Mouse (Mus musculus): ENCODE data around the gene Ptpre. TPM values are rescaled to one million over a fixed set of nuclear protein-coding genes. Genes with fewer than 3 reads are reported as not detected.
A peak's percentile ranks its signal among the peaks of the same experiment; 100 is the strongest.

Ptpre gene
- polyA plus RNA-seq, 1 experiment from 2014 or later, result 1.8 TPM

- peaks cover 10% of the 10 kb centered on the region; the same call in 1 of the 2 replicates for H3K4me1 ChIP-seq
- no peaks in the 10 kb centered on the region for H3K36me3 ChIP-seq
- H3K4me3 ChIP-seq, result no peak overlapping the region
- H3K27me3 ChIP-seq (ENCODE audit: insufficient read depth, poor library complexity, severe bottlenecking), result no peaks in the 10 kb centered on the region; the same call in 1 of the 2 replicates
- DNase-seq (ENCODE audit: low spot score), result no peak
- H3K27ac ChIP-seq, result peak overlapping the region; percentile 56
- H3K9me3 ChIP-seq, result no peaks in the 10 kb centered on the region
- 67% methylated on average over 6 of the region's 6 CpGs for WGBS
Observed at GRCm38 (mm10) chr7:135722011-135722838, 184.9 kb downstream of the Ptpre start.

- DNase-seq (ENCODE audit: low spot score), result no peak
- Histone ChIP-seq H3K27ac (peak overlapping the region; percentile 19; the same call in 1 of the 2 replicates), H3K4me3 (no peak overlapping the region), H3K36me3 (no peaks in the 10 kb centered on the region), H3K9me3 (no peaks in the 10 kb centered on the region), H3K27me3 (ENCODE audit: insufficient read depth, poor library complexity, severe bottlenecking) (no peaks in the 10 kb centered on the region; the same call in 1 of the 2 replicates), H3K4me1 (peaks cover 10% of the 10 kb centered on the region; the same call in 1 of the 2 replicates)
- 62% methylated on average over 6 of the region's 6 CpGs for WGBS
Observed at GRCm38 (mm10) chr7:135723672-135724341, 186.5 kb downstream of the Ptpre start.

- Histone ChIP-seq H3K9me3 (no peaks in the 10 kb centered on the region), H3K4me1 (peaks cover 7% of the 10 kb centered on the region; the same call in 1 of the 2 replicates), H3K36me3 (no peaks in the 10 kb centered on the region), H3K4me3 (no peak overlapping the region), H3K27ac (no peak overlapping the region), H3K27me3 (ENCODE audit: insufficient read depth, poor library complexity, severe bottlenecking) (no peaks in the 10 kb centered on the region; the same call in 1 of the 2 replicates)
- DNase-seq (ENCODE audit: low spot score), result no peak
- WGBS, result 61% methylated on average over 1 of the region's 1 CpGs
Observed at GRCm38 (mm10) chr7:135726707-135727106, 189.4 kb downstream of the Ptpre start.

GRCm38 (mm10) chr7:135728038-135728437 lies 190.8 kb downstream of the Ptpre start:
- Histone ChIP-seq H3K4me1 (peaks cover 5% of the 10 kb centered on the region; the same call in 1 of the 2 replicates), H3K4me3 (no peak overlapping the region), H3K27ac (no peak overlapping the region), H3K9me3 (no peaks in the 10 kb centered on the region), H3K36me3 (no peaks in the 10 kb centered on the region), H3K27me3 (ENCODE audit: insufficient read depth, poor library complexity, severe bottlenecking) (no peaks in the 10 kb centered on the region; the same call in 1 of the 2 replicates)
- no peak for DNase-seq (ENCODE audit: low spot score)
- WGBS, result 94% methylated on average over 12 of the region's 12 CpGs

GRCm38 (mm10) chr7:135734379-135734778 lies 197.1 kb downstream of the Ptpre start:
- 86% methylated on average over 5 of the region's 5 CpGs for WGBS
- Histone ChIP-seq H3K9me3 (no peaks in the 10 kb centered on the region), H3K4me3 (no peak overlapping the region), H3K27me3 (ENCODE audit: insufficient read depth, poor library complexity, severe bottlenecking) (peaks cover 6% of the 10 kb centered on the region; the same call in 1 of the 2 replicates), H3K27ac (no peak overlapping the region), H3K36me3 (no peaks in the 10 kb centered on the region), H3K4me1 (0 out of 2 replicates have a peak, but pooled peaks cover 7% of the 10 kb centered on the region)
- no peak for DNase-seq (ENCODE audit: low spot score)

GRCm38 (mm10) chr7:135734911-135735646 lies 197.8 kb downstream of the Ptpre start:
- H3K4me3 ChIP-seq, result no peak overlapping the region
- peak overlapping the region; percentile 50; the same call in 1 of the 2 replicates for H3K27ac ChIP-seq
- no peaks in the 10 kb centered on the region for H3K9me3 ChIP-seq
- WGBS, result 82% methylated on average over 9 of the region's 9 CpGs
- DNase-seq (ENCODE audit: low spot score), result no peak
- 0 out of 2 replicates have a peak, but pooled peaks cover 7% of the 10 kb centered on the region for H3K4me1 ChIP-seq
- H3K36me3 ChIP-seq, result no peaks in the 10 kb centered on the region
- H3K27me3 ChIP-seq (ENCODE audit: insufficient read depth, poor library complexity, severe bottlenecking), result peaks cover 6% of the 10 kb centered on the region; the same call in 1 of the 2 replicates

MicroRNAs encoded within 50 kb of the gene (microRNA counts, 519-probe panel; counts per million panel counts)
- microRNA mmu-miR-1962, result not detected

Small RNA genes lying within 50 kb of the gene (microRNA-seq; reads per million reads assigned to microRNA genes)
- gene Mir1962, result not detected

Other genes starting within 250 kb of the Ptpre start
- gene Foxi2, start 127.2 kb upstream of the Ptpre start, polyA plus RNA-seq (2016; fragmentation: Nextera tagmentation; extraction: Ambion mirVana), result 0.83 and 2.0 TPM in 2 replicates
- gene Clrn3, start 8.8 kb upstream of the Ptpre start, polyA plus RNA-seq (2016; fragmentation: Nextera tagmentation; extraction: Ambion mirVana), result not detected in 2 replicates
- gene Mki67, start 178.9 kb downstream of the Ptpre start, polyA plus RNA-seq (2016; fragmentation: Nextera tagmentation; extraction: Ambion mirVana), result 36.1 and 41.1 TPM in 2 replicates